ENCODE assay signal across 8 mouse cellular contexts in the genomic region with DNA sequence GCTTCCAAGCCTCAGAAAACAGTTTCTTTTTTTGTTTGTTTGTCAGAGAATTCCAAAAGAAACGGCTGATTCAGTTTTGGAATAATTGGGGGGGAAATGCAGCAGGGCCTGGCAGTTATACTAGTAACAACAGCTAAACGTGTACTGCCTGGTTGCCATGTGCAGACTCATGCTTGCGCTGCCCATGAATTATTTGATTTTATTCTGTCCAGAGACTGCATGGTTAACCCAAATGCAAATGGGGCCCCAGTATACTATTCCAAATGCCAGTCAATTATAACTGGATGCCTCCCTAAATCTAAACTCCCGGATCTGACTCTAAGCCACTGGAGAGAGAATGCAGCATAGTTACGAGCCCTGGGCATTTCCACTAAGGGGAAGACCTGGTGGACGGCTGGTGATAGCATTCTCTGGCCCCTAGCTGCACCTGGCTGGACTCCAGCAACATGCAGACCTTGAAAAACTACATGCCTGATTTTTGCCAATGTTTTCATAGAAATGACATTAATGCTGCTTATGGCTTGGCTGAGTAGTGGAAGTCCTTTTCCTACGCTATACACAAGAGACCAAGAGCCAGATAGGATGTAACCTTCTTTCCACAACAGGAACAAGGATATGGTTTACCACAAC. TPM values are rescaled to one million over a fixed set of nuclear protein-coding genes. Genes with fewer than 3 reads are reported as not detected.
A peak's percentile ranks its signal among the peaks of the same experiment; 100 is the strongest.
DNase-seq lines count a peak whose midpoint lies in the region; ATAC-seq and TF ChIP-seq lines count a peak whose summit lies in the region.

No protein-coding gene starts in this region.

- 0 out of 2 replicates have a peak, but pooled peaks cover 4% of the 10 kb centered on the region for H3K27me3 ChIP-seq in intestine, embryonic 14.5 days (replicated peaks; ENCODE audit: control insufficient read depth, insufficient read depth, low read length)
- peaks cover 7% of the 10 kb centered on the region for H3K27me3 ChIP-seq in neural tube, embryonic 13.5 days

- no peaks in the 10 kb centered on the region for H3K9me3 ChIP-seq in intestine, embryonic 14.5 days (ENCODE audit: control insufficient read depth, low read length)
- H3K9me3 ChIP-seq in neural tube, embryonic 13.5 days, result no peaks in the 10 kb centered on the region

- peak overlapping the region; percentile 61 for H3K9ac ChIP-seq in intestine, embryonic 14.5 days (ENCODE audit: low read length)
- peak overlapping the region; percentile 84 for H3K9ac ChIP-seq in neural tube, embryonic 13.5 days

- TF ChIP-seq POLR2A in cortical plate, adult 2 months (IDR thresholded peaks at IDR 0.05; ENCODE audit: extremely low read depth, insufficient read depth, low read length), result no peak

- H3K27ac ChIP-seq in cortical plate, adult 2 months (ENCODE audit: insufficient read depth, low read length), result peak overlapping the region; percentile 76
- H3K27ac ChIP-seq in intestine, embryonic 14.5 days (ENCODE audit: low read depth), result peak overlapping the region; percentile 86
- peak overlapping the region; percentile 93 for H3K27ac ChIP-seq in neural tube, embryonic 13.5 days (replicated peaks)

- no peaks in the 10 kb centered on the region for H3K36me3 ChIP-seq in intestine, embryonic 14.5 days (ENCODE audit: control insufficient read depth, insufficient read depth, low read length)
- H3K36me3 ChIP-seq in neural tube, embryonic 13.5 days, result no peaks in the 10 kb centered on the region

- DNase-seq in layer of hippocampus, postnatal 10 days (ENCODE audit: low spot score in 2 of 2), result peak; percentile 31 to 47
- no peak for DNase-seq in layer of hippocampus, adult 9-11 months
- DNase-seq in intestine, embryonic 14.5 days (ENCODE audit: low spot score), result no peak
- no peak for DNase-seq in spleen, postnatal 14 days (ENCODE audit: low spot score in 2 of 2)
- no peak for DNase-seq in layer of hippocampus, postnatal 25 days (ENCODE audit: extremely low spot score in 1 of 2, low spot score in 1 of 2)

- no peak for TF ChIP-seq CTCF in cortical plate, adult 2 months (IDR thresholded peaks at IDR 0.05; ENCODE audit: extremely low read depth, insufficient read depth, low read length)

- peaks cover 2% of the 10 kb centered on the region; the same call in 1 of the 2 replicates for H3K4me1 ChIP-seq in cortical plate, adult 2 months (ENCODE audit: control insufficient read depth, insufficient read depth, low read length)
- H3K4me1 ChIP-seq in intestine, embryonic 14.5 days (replicated peaks; ENCODE audit: control insufficient read depth, insufficient read depth, low read length), result 0 out of 2 replicates have a peak, but pooled peaks cover 9% of the 10 kb centered on the region
- peaks cover 18% of the 10 kb centered on the region for H3K4me1 ChIP-seq in neural tube, embryonic 13.5 days (replicated peaks)

- H3K4me2 ChIP-seq in intestine, embryonic 14.5 days (ENCODE audit: low read length), result peak overlapping the region; percentile 73
- H3K4me2 ChIP-seq in neural tube, embryonic 13.5 days, result peak overlapping the region; percentile 81

- no peak for ATAC-seq in intestine, embryonic 14.5 days (replicated peaks; ENCODE audit: low FRiP score, low TSS enrichment, low read depth)
- no peak for ATAC-seq in neural tube, embryonic 13.5 days (ENCODE audit: low read depth)
- ATAC-seq in megakaryocyte-erythroid progenitor cell, adult 5-6 weeks (replicated peaks; ENCODE audit: low FRiP score, low TSS enrichment, poor library complexity, severe bottlenecking), result no peak

- H3K4me3 ChIP-seq in cortical plate, adult 2 months (ENCODE audit: insufficient read depth, low read length), result peak overlapping the region; percentile 73
- H3K4me3 ChIP-seq in intestine, embryonic 14.5 days (ENCODE audit: low read depth, low read length), result peak overlapping the region; percentile 64
- peak overlapping the region; percentile 58 for H3K4me3 ChIP-seq in neural tube, embryonic 13.5 days

- 42% methylated on average over 7 of the region's 7 CpGs for WGBS in intestine, embryonic 14.5 days
- 32% methylated on average over 7 of the region's 7 CpGs for WGBS in neural tube, embryonic 13.5 days

RNA-seq across cellular contexts. Expression of a gene that starts 1.4 kb away (rescaled TPM):
- total RNA-seq in layer of hippocampus, postnatal 10 days (2021), result 100 to 1,000 TPM; 183 to 230 TPM
- polyA plus RNA-seq in cortical plate, adult 2 months (2012; rRNA removed), result 26.6 and 28.3 TPM in 2 replicates
- 2.3 and 2.8 TPM in 2 replicates for polyA plus RNA-seq in intestine, embryonic 14.5 days (2014; fragmentation: Nextera tagmentation; extraction: Ambion mirVana)
- polyA plus RNA-seq in neural tube, embryonic 13.5 days (2015; fragmentation: Nextera tagmentation; extraction: Ambion mirVana), result 13.7 and 14.2 TPM in 2 replicates
- not detected in 2 replicates for total RNA-seq in megakaryocyte-erythroid progenitor cell, adult 5-6 weeks (2014; fragmentation: Nextera tagmentation)
- total RNA-seq in megakaryocyte-erythroid progenitor cell, adult 5-6 weeks (2017), result not detected in 2 replicates
- total RNA-seq in layer of hippocampus, postnatal 25 days (2021), result 100 to 1,000 TPM; 124 to 163 TPM

Comparison
In these comparisons a context has a peak if more than half of its experiments do, and no peak if none do; other contexts are left out.
1. DNase-seq: peak in layer of hippocampus, postnatal 10 days (2 of 2); none in layer of hippocampus, adult 9-11 months (single experiment), intestine, embryonic 14.5 days (single experiment), spleen, postnatal 14 days (0 of 2) and layer of hippocampus, postnatal 25 days (0 of 2).
2. RNA of a gene that starts 1.4 kb away (total RNA-seq): 183 to 230 TPM in layer of hippocampus, postnatal 10 days and 124 to 163 TPM in layer of hippocampus, postnatal 25 days; not detected in megakaryocyte-erythroid progenitor cell, adult 5-6 weeks; every median in the first group is over 100 times any median in the second.
3. Peak in every context shown above with its lines, with median percentiles within 50 percentile points of each other: H3K27ac ChIP-seq and H3K4me3 ChIP-seq.